Mouse (Mus musculus) liver, embryonic 11.5 days (tissue): ENCODE results near the gene Sec14l4. TPM values are rescaled to one million over a fixed set of nuclear protein-coding genes. Genes with fewer than 3 reads are reported as not detected.

Experiments
- ATAC-seq: fragments of 200-750 bp; cut with Nextera tagmentation; replicated peaks from 2 replicates; pipeline ENCODE4 v1.8.0; 2017; ENCODE audit warnings: moderate number of reproducible peaks, mild to moderate bottlenecking, moderate TSS enrichment, moderate library complexity; ENCODE audit not compliant: low FRiP score
- DNase-seq: peaks from one replicate; pipeline ENCODE4 v3.0.0-alpha.2; 2017; ENCODE audit warnings: low spot score
- H3K27ac ChIP-seq: fragments of 300-500 bp; sonication (generic); 2 replicates; pipeline ENCODE4 v1.5.1; 2014; ENCODE audit warnings: mild to moderate bottlenecking, low read depth, low read length, control low read depth
- H3K27me3 ChIP-seq: fragments of 300-500 bp; sonication (generic); replicated peaks from 2 replicates; pipeline ENCODE4 v1.6.1; 2014; ENCODE audit warnings: low read length, mixed read lengths; ENCODE audit not compliant: control insufficient read depth, insufficient read depth
- H3K36me3 ChIP-seq: fragments of 300-500 bp; sonication (generic); 2 replicates; pipeline ENCODE4 v1.6.1; 2014; ENCODE audit warnings: mild to moderate bottlenecking, low read length, moderate library complexity, mixed read lengths; ENCODE audit not compliant: control insufficient read depth, insufficient read depth
- H3K4me1 ChIP-seq: fragments of 300-500 bp; sonication (generic); replicated peaks from 2 replicates; pipeline ENCODE4 v1.6.1; 2014; ENCODE audit warnings: low read length, mixed read lengths; ENCODE audit not compliant: control insufficient read depth, insufficient read depth
- H3K4me2 ChIP-seq: fragments of 300-500 bp; sonication (generic); 2 replicates; pipeline ENCODE4 v1.6.1; 2014; ENCODE audit warnings: mild to moderate bottlenecking, control low read depth, moderate library complexity
- H3K4me3 ChIP-seq: fragments of 300-500 bp; sonication (generic); 2 replicates; pipeline ENCODE4 v1.5.1; 2014; ENCODE audit warnings: low read depth, low read length, control low read depth
- H3K9ac ChIP-seq: fragments of 300-500 bp; sonication (generic); 2 replicates; pipeline ENCODE4 v1.6.1; 2014; ENCODE audit warnings: low read depth, low read length, control low read depth
- H3K9me3 ChIP-seq: fragments of 300-500 bp; sonication (generic); 2 replicates; pipeline ENCODE4 v1.6.1; 2016; ENCODE audit warnings: low read length, inconsistent platforms, mixed read lengths; ENCODE audit not compliant: control insufficient read depth
- WGBS: fragments of 180-500 bp; shearing (Covaris S2); extraction: QIAGEN DNeasy Blood & Tissue Kit; methylation state at CpG from one replicate; pipeline ENCODE4 v1.1.7; 2014; 5-methylcytosine and 5-hydroxymethylcytosine counted together
- polyA plus RNA-seq: library from polyadenylated mRNA; unstranded; fragments of >200 nt; fragmentation: Nextera tagmentation; extraction: Ambion mirVana; gene quantifications from 2 replicates; pipeline ENCODE4 v1.2.1, GENCODE M21; 2014

Gene Sec14l4
- polyA plus RNA-seq, 1 experiment from 2014 or later, result 0.88 TPM

- ATAC-seq, result no peak; the same call in 1 of the 2 replicates
- Histone ChIP-seq H3K4me2 (no peak overlapping the region), H3K4me1 (no peaks in the 10 kb centered on the region), H3K9me3 (no peaks in the 10 kb centered on the region), H3K27me3 (no peaks in the 10 kb centered on the region; the same call in 1 of the 2 replicates), H3K36me3 (no peaks in the 10 kb centered on the region), H3K27ac (no peak overlapping the region), H3K9ac (no peak overlapping the region), H3K4me3 (no peak overlapping the region)
- 63% methylated on average over 18 of the region's 18 CpGs for WGBS
- DNase-seq, result no peak
Measured at GRCm38 (mm10) chr11:4035116-4035892, 4.0 kb downstream of the Sec14l4 start.

DNA sequence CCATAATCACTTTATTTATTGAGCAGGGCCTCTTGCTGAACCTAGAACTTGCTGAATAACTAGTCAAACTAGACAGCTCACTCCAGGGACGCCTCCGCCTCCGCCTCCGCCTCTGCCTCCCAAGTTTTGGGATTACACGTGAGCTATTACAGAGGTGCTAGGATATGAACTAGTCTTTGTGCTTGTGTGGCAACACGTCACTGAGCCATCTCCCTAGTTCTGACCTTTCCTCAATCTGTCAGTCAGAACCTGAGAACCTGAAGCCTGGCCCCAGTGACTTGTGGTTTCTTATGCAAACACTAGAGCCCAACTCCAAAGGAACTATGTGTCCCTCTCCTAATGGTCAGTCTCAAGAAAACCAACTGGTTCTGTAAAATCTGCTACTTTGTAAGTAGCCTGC lies 4.7 kb downstream of the Sec14l4 start:
- Histone ChIP-seq H3K27me3 (no peaks in the 10 kb centered on the region; the same call in 1 of the 2 replicates), H3K9me3 (no peaks in the 10 kb centered on the region), H3K36me3 (no peaks in the 10 kb centered on the region), H3K4me1 (no peaks in the 10 kb centered on the region), H3K27ac (no peak overlapping the region), H3K4me2 (no peak overlapping the region), H3K9ac (no peak overlapping the region), H3K4me3 (no peak overlapping the region)
- DNase-seq, result no peak
- ATAC-seq, result no peak
- WGBS, result 86% methylated on average over 6 of the region's 6 CpGs

DNA sequence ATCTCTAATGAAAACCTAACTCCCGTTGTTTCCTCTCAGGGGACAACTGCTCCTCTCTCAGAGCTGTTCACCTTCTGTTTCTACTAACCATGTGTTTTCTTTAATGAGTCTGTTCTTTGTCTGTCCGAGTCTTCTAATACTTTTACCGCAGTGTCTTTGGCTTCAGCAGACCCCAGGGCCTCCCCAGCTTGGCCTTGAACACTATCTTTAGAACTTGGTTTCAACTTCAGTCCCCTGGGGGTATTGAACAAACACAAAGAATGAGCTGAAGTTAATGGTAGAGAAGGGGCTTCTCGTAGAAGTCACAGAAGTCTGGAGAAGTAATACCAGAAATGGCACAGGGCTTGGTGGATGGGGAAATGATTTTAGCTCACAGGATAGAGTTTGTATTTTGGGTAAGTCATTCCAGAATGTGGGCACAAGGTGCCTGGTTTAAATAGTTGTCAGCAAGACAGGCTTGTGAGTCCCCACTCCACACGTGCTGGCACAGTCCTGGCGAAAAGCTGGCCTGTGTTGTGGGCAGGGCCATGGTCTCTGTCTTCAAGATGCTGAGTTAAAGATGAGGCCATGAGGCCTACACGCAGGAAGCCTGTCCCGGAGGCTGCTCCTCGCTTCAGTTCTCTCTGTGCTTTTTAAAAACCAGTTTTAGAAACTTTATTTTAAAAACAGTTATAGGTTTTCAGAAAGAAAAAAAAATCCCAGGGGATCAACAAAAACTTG lies 5.3 kb downstream of the Sec14l4 start:
- no peaks in the 10 kb centered on the region for H3K9me3 ChIP-seq
- 64% methylated on average over 9 of the region's 9 CpGs for WGBS
- DNase-seq (no peak), ATAC-seq (no peak)
- no peaks in the 10 kb centered on the region for H3K36me3 ChIP-seq
- H3K9ac ChIP-seq, result no peak overlapping the region
- H3K27me3 ChIP-seq, result no peaks in the 10 kb centered on the region; the same call in 1 of the 2 replicates
- H3K4me2 ChIP-seq, result no peak overlapping the region
- H3K27ac ChIP-seq, result no peak overlapping the region
- H3K4me3 ChIP-seq, result no peak overlapping the region
- H3K4me1 ChIP-seq, result no peaks in the 10 kb centered on the region

DNA sequence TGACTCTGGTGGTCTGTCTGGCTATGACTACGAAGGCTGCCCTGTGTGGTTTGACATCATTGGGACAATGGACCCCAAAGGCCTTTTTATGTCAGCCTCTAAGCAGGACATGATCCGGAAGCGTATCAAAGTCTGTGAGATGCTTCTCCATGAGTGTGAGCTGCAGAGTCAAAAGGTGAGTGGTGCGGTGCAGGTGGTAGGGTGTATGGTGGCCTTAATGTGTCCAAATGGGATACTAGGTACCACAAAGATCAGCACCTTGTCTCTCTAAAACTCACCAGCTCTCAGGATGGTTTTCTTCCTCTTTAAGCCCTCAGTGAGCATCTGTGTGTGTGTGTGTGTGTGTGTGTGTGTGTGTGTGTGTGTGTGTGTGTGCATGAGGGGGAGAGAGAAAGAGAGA lies 8.7 kb downstream of the Sec14l4 start:
- 92% methylated on average over 4 of the region's 4 CpGs for WGBS
- ATAC-seq (no peak), DNase-seq (no peak)
- Histone ChIP-seq H3K9ac (no peak overlapping the region), H3K27me3 (no peaks in the 10 kb centered on the region), H3K36me3 (no peaks in the 10 kb centered on the region), H3K4me3 (no peak overlapping the region), H3K4me2 (no peak overlapping the region), H3K4me1 (no peaks in the 10 kb centered on the region), H3K9me3 (no peaks in the 10 kb centered on the region), H3K27ac (no peak overlapping the region)

DNA sequence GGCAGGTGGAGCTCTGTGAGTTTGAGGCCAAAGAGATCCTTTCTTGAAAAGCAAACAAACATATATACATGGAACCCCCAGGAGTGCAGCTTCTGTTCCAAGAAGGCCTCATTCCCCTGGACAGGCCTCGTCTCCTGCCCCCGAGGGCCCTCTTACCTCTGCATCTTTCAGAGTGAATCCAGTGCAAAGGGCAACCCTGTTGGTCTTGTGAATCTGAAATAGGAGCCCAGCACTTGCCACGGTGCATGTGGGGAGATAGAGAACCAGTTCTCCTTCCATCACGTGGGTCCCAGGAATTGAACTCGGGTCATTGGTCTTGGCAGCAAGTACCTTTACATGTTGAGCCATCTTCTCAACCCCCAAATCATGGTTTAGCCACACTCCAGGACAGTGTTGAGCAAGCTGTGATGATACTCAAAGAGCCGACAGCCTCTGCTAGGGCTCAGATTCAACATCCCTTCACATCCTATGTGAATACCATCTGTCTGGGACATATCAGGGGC lies 9.9 kb downstream of the Sec14l4 start:
- H3K9me3 ChIP-seq, result no peaks in the 10 kb centered on the region
- H3K4me2 ChIP-seq, result no peak overlapping the region
- no peaks in the 10 kb centered on the region for H3K36me3 ChIP-seq
- no peak for ATAC-seq
- no peak overlapping the region for H3K9ac ChIP-seq
- no peaks in the 10 kb centered on the region for H3K27me3 ChIP-seq
- H3K4me3 ChIP-seq, result no peak overlapping the region
- no peak for DNase-seq
- WGBS, result 76% methylated on average over 6 of the region's 6 CpGs
- H3K4me1 ChIP-seq, result no peaks in the 10 kb centered on the region
- no peak overlapping the region for H3K27ac ChIP-seq

DNA sequence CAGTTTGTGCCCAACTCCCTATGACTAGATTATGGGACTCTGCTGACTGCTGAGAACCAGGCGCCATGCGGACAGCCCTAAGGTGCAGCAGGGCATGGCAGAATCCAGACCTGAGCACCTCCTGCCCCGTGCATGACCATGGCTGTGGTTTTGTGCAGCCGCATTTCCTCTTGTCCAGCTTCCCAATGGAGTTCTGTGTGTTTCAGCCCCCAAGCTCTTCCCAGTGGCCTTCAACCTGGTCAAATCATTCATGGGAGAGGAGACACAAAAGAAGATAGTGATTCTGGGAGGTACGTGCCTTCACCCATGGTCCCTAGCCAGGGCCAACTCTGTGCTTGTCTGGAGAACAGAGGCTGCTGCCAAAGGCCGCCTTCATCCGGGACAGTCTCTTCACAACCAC lies 11.8 kb downstream of the Sec14l4 start:
- H3K4me1 ChIP-seq, result no peaks in the 10 kb centered on the region
- H3K4me3 ChIP-seq, result no peak overlapping the region
- H3K9me3 ChIP-seq, result no peaks in the 10 kb centered on the region
- H3K4me2 ChIP-seq, result no peak overlapping the region
- no peak overlapping the region for H3K9ac ChIP-seq
- ATAC-seq, result no peak
- WGBS, result 83% methylated on average over 7 of the region's 7 CpGs
- DNase-seq, result no peak
- H3K36me3 ChIP-seq, result no peaks in the 10 kb centered on the region
- H3K27me3 ChIP-seq, result no peaks in the 10 kb centered on the region
- H3K27ac ChIP-seq, result no peak overlapping the region

- Histone ChIP-seq H3K4me1 (no peaks in the 10 kb centered on the region), H3K4me2 (no peak overlapping the region), H3K36me3 (no peaks in the 10 kb centered on the region), H3K27me3 (no peaks in the 10 kb centered on the region), H3K9me3 (no peaks in the 10 kb centered on the region), H3K27ac (no peak overlapping the region), H3K4me3 (no peak overlapping the region), H3K9ac (no peak overlapping the region)
- 68% methylated on average over 5 of the region's 5 CpGs for WGBS
- ATAC-seq (no peak), DNase-seq (no peak)
Measured at GRCm38 (mm10) chr11:4046526-4046925, 15.3 kb downstream of the Sec14l4 start.

DNA sequence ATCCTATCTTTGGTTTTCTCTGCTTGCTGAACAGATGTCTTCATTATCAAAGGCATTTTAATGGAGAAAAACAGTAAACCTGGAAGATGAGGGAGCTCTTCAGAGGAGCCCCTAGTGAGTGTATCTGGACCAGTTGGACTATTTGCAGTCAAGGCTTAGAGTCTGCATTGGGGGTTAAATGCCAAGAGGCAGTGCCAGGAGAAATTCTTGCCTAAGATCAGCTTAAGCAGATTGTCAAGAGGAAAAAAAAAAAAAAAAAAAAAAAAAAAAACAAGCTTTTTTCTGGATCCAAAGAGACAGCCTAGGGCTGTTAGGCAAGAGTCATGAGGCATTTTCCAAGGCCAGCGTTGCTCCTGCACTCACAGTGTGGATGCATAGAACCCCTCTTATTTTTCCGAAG lies 16.5 kb downstream of the Sec14l4 start:
- Histone ChIP-seq H3K9ac (no peak overlapping the region), H3K36me3 (no peaks in the 10 kb centered on the region), H3K27me3 (no peaks in the 10 kb centered on the region), H3K4me2 (no peak overlapping the region), H3K27ac (no peak overlapping the region), H3K4me3 (no peak overlapping the region), H3K9me3 (no peaks in the 10 kb centered on the region), H3K4me1 (no peaks in the 10 kb centered on the region)
- WGBS, result 81% methylated on average over 2 of the region's 2 CpGs
- no peak for ATAC-seq
- no peak for DNase-seq
